Mouse (Mus musculus) small intestine, adult 2 months (tissue): ENCODE measurements around the gene Tmem259.

Experiments
- CTCF ChIP-seq: fragments of 200-500 bp; IDR thresholded peaks from 2 replicates; pipeline ENCODE4 v1.5.1; 2012; ENCODE audit warnings: low read depth, mild to moderate bottlenecking, control low read depth, inconsistent platforms, low read length, moderate library complexity, mixed read lengths; ENCODE audit not compliant: insufficient replicate concordance, insufficient read length; ENCODE audit errors: extremely low read depth
- POLR2A ChIP-seq: fragments of 200-500 bp; IDR thresholded peaks from 2 replicates; pipeline ENCODE4 v1.6.1; 2012; ENCODE audit warnings: low read depth, mild to moderate bottlenecking, control low read depth, inconsistent platforms, low read length, moderate library complexity

DNA sequence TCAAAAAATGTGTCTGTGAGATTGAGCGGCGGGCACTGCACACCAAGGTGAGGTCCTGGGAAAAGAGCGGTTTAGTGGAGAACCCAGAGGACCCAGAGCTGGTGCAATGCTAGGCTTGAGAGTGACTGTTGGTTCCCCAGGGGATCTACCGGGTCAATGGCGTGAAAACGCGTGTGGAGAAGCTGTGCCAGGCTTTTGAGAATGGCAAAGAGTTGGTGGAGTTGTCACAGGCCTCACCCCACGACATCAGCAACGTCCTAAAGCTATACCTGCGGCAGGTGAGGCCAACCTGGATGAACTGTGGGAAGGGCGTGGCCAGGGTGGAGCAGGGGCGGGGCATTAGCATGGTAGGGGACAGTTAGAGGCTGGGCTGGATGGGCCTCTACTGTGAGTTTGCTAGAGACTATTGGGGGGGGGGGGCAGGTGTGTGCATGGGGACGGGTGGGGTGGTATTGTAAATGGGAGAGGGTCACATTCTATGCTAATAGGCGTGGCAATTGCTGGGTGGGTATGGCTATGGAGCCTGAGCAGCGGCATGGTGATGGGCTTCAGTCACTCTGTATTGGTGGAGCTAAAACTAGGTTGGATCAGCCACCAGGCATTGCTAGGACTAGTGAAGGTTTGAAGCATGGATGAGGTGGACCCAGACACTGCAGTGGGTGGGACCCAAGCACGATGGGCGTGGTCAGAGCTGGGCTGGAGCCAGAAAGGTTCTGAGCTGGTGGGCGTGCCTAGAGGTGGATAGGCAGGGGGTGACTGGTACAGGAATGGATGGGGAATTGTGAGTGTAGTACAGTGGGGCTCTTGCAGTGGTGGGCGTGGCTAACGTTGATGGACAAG is 43.8 kb upstream of the Tmem259 start:
- TF ChIP-seq CTCF: no peak
- TF ChIP-seq POLR2A: no peak
